Mouse (Mus musculus) lung, embryonic 16.5 days (tissue): Measurements from ENCODE around the gene Ttll11. TPM values are rescaled to one million over a fixed set of nuclear protein-coding genes. Genes with fewer than 3 reads are reported as not detected.
A peak's percentile ranks its signal among the peaks of the same experiment; 100 is the strongest.

Source experiments
- ATAC-seq: fragments of 200-750 bp; cut with Nextera tagmentation; 2 replicates; pipeline ENCODE4 v1.8.0; 2017; ENCODE audit warnings: low read depth, mild to moderate bottlenecking, moderate library complexity
- H3K27ac ChIP-seq: fragments of 300-500 bp; sonication (generic); 2 replicates; pipeline ENCODE4 v1.5.1; 2014; ENCODE audit warnings: mild to moderate bottlenecking, control low read depth, low read length
- H3K27me3 ChIP-seq: fragments of 300-500 bp; sonication (generic); 2 replicates; pipeline ENCODE4 v1.6.1; 2014; ENCODE audit warnings: low read depth, low read length, mixed read lengths; ENCODE audit not compliant: control insufficient read depth, insufficient read depth
- H3K36me3 ChIP-seq: fragments of 300-500 bp; sonication (generic); 2 replicates; pipeline ENCODE4 v1.6.1; 2014; ENCODE audit warnings: low read length; ENCODE audit not compliant: control insufficient read depth, insufficient read depth
- H3K4me1 ChIP-seq: fragments of 300-500 bp; sonication (generic); replicated peaks from 2 replicates; pipeline ENCODE4 v1.6.1; 2014; ENCODE audit warnings: low read length, mixed read lengths; ENCODE audit not compliant: control insufficient read depth, insufficient read depth
- H3K4me2 ChIP-seq: fragments of 300-500 bp; sonication (generic); 2 replicates; pipeline ENCODE4 v1.6.1; 2014; ENCODE audit warnings: low read depth, low read length, control low read depth
- H3K4me3 ChIP-seq: fragments of 300-500 bp; sonication (generic); 2 replicates; pipeline ENCODE4 v1.5.1; 2014; ENCODE audit warnings: mild to moderate bottlenecking, low read length, control low read depth
- H3K9ac ChIP-seq: fragments of 300-500 bp; sonication (generic); 2 replicates; pipeline ENCODE4 v1.6.1; 2014; ENCODE audit warnings: low read length, control low read depth
- H3K9me3 ChIP-seq: fragments of 300-500 bp; sonication (generic); 2 replicates; pipeline ENCODE4 v1.6.1; 2016; ENCODE audit warnings: low read length; ENCODE audit not compliant: control insufficient read depth
- WGBS: fragments of 180-500 bp; shearing (Covaris S2); extraction: QIAGEN DNeasy Blood & Tissue Kit; methylation state at CpG from one replicate; pipeline ENCODE4 v1.1.7; 2014; 5-methylcytosine and 5-hydroxymethylcytosine counted together
- polyA plus RNA-seq: library from polyadenylated mRNA; unstranded; fragments of >200 nt; fragmentation: Nextera tagmentation; extraction: Ambion mirVana; gene quantifications from 2 replicates; pipeline ENCODE4 v1.2.1, GENCODE M21; 2015

The Ttll11 gene
- polyA plus RNA-seq = 0.55 and 0.60 TPM in 2 replicates

DNA sequence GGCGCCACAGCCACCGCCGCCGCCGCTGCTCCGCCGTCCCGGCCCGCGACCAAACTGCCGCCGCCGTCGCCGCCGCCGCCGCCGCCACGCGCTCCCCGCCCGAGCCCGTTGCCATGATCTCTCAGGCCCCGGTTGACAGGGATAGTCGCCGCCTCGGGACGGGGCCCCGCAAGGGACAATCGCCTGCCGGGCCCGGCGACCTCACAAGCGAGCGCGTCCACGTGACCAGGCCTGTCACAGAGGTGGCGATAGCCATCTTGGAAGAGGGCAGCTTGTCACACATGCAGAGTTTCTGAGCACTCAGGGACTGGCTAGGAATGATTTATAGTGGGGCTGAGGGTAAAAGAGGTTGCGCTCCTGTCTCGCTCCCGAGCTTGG, at the start of gene Ttll11:
Gene Ttll11, minus strand, starts transcription at position 270 of the 378 bp plus-strand sequence.
- Histone ChIP-seq H3K9ac (peak within 1 kb of the TSS; percentile 90), H3K4me1 (peaks cover 13% of the 10 kb centered on the region), H3K9me3 (no peaks in the 10 kb centered on the region), H3K27me3 (no peaks in the 10 kb centered on the region; the same call in 1 of the 2 replicates), H3K36me3 (no peaks in the 10 kb centered on the region), H3K27ac (peak within 1 kb of the TSS; percentile 66), H3K4me3 (peak within 1 kb of the TSS; percentile 88), H3K4me2 (peak within 1 kb of the TSS; percentile 92)
- WGBS = under 1% methylated on average over 37 of the region's 42 CpGs
- ATAC-seq = peak; percentile 94

DNA sequence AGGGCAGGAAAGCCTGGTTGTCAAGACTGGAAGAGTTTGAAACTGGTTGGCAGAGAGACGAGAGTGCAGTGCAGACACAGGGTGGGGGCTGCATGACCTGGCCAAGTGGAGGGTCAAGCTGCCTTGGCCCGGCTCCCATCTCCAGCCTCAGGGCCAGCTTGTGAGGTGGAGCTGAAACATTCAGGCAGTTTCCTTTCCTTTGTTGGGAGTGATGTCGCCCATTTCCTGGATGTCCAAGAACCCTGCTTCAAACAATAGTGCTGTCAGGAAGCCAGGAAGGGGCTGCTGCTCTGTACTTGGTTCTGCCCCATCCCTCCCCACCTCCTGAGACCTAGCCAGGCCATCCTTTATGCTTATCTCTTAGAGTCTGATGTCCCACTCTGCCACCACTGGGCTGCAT, 43.6 kb upstream of the Ttll11 start:
- H3K4me1 ChIP-seq = no peaks in the 10 kb centered on the region
- H3K27me3 ChIP-seq = no peaks in the 10 kb centered on the region
- H3K9ac ChIP-seq = no peak overlapping the region
- H3K9me3 ChIP-seq = no peaks in the 10 kb centered on the region
- no peak overlapping the region for H3K27ac ChIP-seq
- 43% methylated on average over 3 of the region's 3 CpGs for WGBS
- ATAC-seq = peak; percentile 90
- no peak overlapping the region for H3K4me3 ChIP-seq
- no peak overlapping the region for H3K4me2 ChIP-seq
- no peaks in the 10 kb centered on the region for H3K36me3 ChIP-seq

GRCm38 (mm10) chr2:36021385-36022159, 41.9 kb upstream of the Ttll11 start:
- Histone ChIP-seq H3K36me3 (no peaks in the 10 kb centered on the region), H3K9me3 (no peaks in the 10 kb centered on the region), H3K4me2 (peak overlapping the region; percentile 46), H3K9ac (no peak overlapping the region), H3K27ac (no peak overlapping the region), H3K27me3 (no peaks in the 10 kb centered on the region), H3K4me3 (peak overlapping the region; percentile 17; the same call in 1 of the 2 replicates), H3K4me1 (no peaks in the 10 kb centered on the region)
- ATAC-seq = peak; percentile 64
- 8% methylated on average over 31 of the region's 32 CpGs for WGBS

DNA sequence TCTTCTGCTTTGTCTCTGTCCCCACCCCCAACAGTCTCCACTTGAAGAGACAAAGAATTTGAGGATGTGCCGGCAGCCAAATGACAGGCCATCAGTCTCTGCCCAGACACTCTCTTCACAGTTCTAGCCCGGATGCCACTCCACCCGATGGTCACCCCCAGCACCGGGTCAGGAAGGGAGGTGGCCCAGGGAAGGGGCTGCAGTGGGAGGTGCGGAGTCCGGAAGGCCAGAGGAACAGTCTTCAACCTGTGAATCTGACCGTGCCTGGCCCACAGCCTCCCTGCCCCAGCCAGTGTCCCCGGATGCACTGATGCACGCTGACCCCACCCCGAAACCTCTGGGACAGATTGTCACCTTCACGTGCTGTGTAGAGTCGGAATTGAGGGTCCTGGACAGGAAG, 33.3 kb upstream of the Ttll11 start:
- peaks cover 7% of the 10 kb centered on the region for H3K4me1 ChIP-seq
- peaks cover 6% of the 10 kb centered on the region for H3K27me3 ChIP-seq
- no peak overlapping the region for H3K4me3 ChIP-seq
- WGBS = 41% methylated on average over 12 of the region's 12 CpGs
- no peak overlapping the region for H3K4me2 ChIP-seq
- peak; percentile 70 for ATAC-seq
- H3K36me3 ChIP-seq = no peaks in the 10 kb centered on the region
- no peak overlapping the region for H3K9ac ChIP-seq
- H3K27ac ChIP-seq = no peak overlapping the region
- H3K9me3 ChIP-seq = no peaks in the 10 kb centered on the region

GRCm38 (mm10) chr2:36011331-36011825, 31.7 kb upstream of the Ttll11 start:
- Histone ChIP-seq H3K4me1 (peaks cover 7% of the 10 kb centered on the region), H3K4me3 (peak overlapping the region; percentile 47), H3K27ac (no peak overlapping the region), H3K9ac (peak overlapping the region; percentile 58), H3K4me2 (peak overlapping the region; percentile 75), H3K27me3 (peaks cover 6% of the 10 kb centered on the region), H3K9me3 (no peaks in the 10 kb centered on the region), H3K36me3 (no peaks in the 10 kb centered on the region)
- WGBS = under 1% methylated on average over 42 of the region's 44 CpGs
- 0 out of 2 replicates have a peak, but pooled peaks have one; percentile 8 for ATAC-seq

DNA sequence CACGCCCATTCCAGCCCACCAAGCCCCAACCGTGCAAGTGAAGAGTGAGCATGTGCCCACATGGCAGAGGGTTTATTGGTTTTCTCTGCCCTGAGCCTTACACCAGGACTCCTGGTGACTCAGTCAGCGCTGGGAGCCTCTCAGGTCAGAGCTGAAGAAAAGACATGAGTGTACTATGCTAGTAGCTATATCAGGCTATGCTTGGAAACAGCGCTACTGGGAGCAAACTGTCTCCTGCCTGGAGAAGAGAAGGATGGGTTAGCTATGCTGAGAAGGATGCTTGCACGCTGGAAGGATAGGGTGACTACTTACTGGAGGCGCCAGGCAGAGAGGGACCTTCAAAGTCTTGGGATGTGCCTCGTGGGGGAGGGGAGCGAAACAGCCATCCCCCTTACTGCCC, 30.9 kb upstream of the Ttll11 start:
- WGBS = 50% methylated on average over 8 of the region's 8 CpGs
- Histone ChIP-seq H3K9ac (no peak overlapping the region), H3K36me3 (no peaks in the 10 kb centered on the region), H3K9me3 (no peaks in the 10 kb centered on the region), H3K27me3 (peaks cover 6% of the 10 kb centered on the region), H3K4me3 (no peak overlapping the region), H3K4me1 (peaks cover 7% of the 10 kb centered on the region), H3K4me2 (peak overlapping the region; percentile 75), H3K27ac (no peak overlapping the region)
- no peak for ATAC-seq

DNA sequence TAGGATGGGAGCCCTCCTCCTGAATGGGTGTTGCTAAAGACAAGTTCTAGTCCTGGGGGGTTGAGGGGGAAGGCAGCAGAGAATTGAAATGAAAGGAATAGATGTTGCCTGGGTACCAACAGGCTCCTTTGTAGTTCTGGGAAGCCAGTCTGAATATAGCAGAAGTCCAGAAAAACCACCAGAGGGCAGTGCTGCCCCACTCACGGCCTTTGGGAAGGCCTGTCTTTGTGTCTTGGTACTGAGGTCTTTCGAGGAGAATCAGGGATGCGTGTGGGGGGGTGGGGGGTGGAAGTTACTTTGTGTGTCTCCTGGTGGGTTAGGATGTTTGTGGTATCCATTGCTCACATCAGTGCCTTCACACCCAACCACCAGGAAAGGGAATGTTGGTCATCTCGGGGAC, 29.7 kb upstream of the Ttll11 start:
- Histone ChIP-seq H3K9ac (no peak overlapping the region), H3K4me1 (peaks cover 7% of the 10 kb centered on the region), H3K27me3 (peaks cover 6% of the 10 kb centered on the region), H3K27ac (no peak overlapping the region), H3K36me3 (no peaks in the 10 kb centered on the region), H3K4me2 (no peak overlapping the region), H3K9me3 (no peaks in the 10 kb centered on the region), H3K4me3 (no peak overlapping the region)
- ATAC-seq = peak; percentile 51; the same call in 1 of the 2 replicates
- 20% methylated on average over 4 of the region's 4 CpGs for WGBS

GRCm38 (mm10) chr2:36008071-36008470, 28.4 kb upstream of the Ttll11 start:
- Histone ChIP-seq H3K9ac (no peak overlapping the region), H3K9me3 (no peaks in the 10 kb centered on the region), H3K27ac (no peak overlapping the region), H3K36me3 (no peaks in the 10 kb centered on the region), H3K4me1 (peaks cover 7% of the 10 kb centered on the region), H3K4me3 (no peak overlapping the region), H3K4me2 (no peak overlapping the region), H3K27me3 (peaks cover 6% of the 10 kb centered on the region)
- ATAC-seq = no peak
- 13% methylated on average over 1 of the region's 1 CpGs for WGBS

GRCm38 (mm10) chr2:36002188-36002587, 22.5 kb upstream of the Ttll11 start:
- 46% methylated on average over 6 of the region's 6 CpGs for WGBS
- Histone ChIP-seq H3K4me3 (no peak overlapping the region), H3K27me3 (no peaks in the 10 kb centered on the region), H3K4me2 (no peak overlapping the region), H3K4me1 (no peaks in the 10 kb centered on the region), H3K27ac (no peak overlapping the region), H3K9me3 (no peaks in the 10 kb centered on the region), H3K9ac (no peak overlapping the region), H3K36me3 (no peaks in the 10 kb centered on the region)
- no peak for ATAC-seq
